Mouse (Mus musculus) spleen, adult 10 weeks (tissue): ENCODE results near the gene H2al1i. TPM values are rescaled to one million over a fixed set of nuclear protein-coding genes. Genes with fewer than 3 reads are reported as not detected.

Experiments used
- polyA plus RNA-seq: library from polyadenylated mRNA; stranded (reverse); fragments of 350-450 nt; fragmentation: Illumina TruSeq; extraction: RNeasy Lipid Tissue Mini Kit (QIAGEN cat#74804); gene quantifications from one replicate; pipeline ENCODE4 v1.2.3, GENCODE M21; 2015; ENCODE audit warnings: low replicate concordance; ENCODE audit not compliant: insufficient read depth

The H2al1i gene
- polyA plus RNA-seq = not detected

DNA sequence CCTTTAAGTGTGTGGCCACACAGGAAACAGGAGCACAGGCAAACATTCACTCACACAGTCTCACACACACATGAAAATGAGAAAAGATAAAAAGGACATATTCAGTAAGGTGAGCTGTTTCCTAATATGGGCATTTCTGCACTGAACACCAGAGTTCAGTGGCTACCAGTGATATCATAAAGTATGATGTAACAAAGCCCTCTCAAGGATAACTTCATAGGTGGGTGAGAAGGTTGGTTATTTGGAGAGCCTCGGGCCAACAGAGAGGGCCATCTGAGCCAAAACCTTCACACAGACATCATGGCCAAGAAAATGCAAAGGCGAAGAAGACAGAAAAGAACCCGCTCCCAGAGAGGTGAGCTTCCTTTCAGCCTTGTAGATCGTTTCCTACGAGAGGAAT is at the start of gene H2al1i:
Gene H2al1i (plus strand): TSS at position 301 of the 400 bp plus-strand sequence.

GRCm38 (mm10) chrX:11298957-11299356 is 25.5 kb upstream of the H2al1i start, which contains the start of gene H2al1a:
TSS of gene H2al1a (plus strand) at chrX:11299257.

DNA sequence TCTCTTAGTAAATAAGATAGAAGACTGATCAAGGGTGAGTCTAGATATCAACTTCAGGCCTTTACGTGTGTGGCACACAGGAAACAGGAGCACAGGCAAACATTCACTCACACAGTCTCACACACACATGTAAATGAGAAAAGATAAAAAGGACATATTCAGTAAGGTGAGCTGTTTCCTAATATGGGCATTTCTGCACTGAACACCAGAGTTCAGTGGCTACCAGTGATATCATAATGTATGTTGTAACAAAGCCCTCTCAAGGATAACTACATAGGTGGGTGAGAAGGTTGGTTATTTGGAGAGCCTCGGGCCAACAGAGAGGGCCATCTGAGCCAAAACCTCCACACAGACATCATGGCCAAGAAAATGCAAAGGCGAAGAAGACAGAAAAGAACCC is 22.3 kb upstream of the H2al1i start, which contains the start of gene H2al1b:
Gene H2al1b (plus strand): TSS at position 301 of the 400 bp plus-strand sequence.

DNA sequence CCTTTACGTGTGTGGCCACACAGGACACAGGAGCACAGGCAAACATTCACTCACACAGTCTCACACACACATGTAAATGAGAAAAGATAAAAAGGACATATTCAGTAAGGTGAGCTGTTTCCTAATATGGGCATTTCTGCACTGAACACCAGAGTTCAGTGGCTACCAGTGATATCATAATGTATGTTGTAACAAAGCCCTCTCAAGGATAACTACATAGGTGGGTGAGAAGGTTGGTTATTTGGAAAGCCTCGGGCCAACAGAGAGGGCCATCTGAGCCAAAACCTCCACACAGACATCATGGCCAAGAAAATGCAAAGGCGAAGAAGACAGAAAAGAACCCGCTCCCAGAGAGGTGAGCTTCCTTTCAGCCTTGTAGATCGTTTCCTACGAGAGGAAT is 19.1 kb upstream of the H2al1i start, which contains the start of gene H2al1c:
Gene H2al1c (plus strand): TSS at position 301 of the 400 bp plus-strand sequence.

DNA sequence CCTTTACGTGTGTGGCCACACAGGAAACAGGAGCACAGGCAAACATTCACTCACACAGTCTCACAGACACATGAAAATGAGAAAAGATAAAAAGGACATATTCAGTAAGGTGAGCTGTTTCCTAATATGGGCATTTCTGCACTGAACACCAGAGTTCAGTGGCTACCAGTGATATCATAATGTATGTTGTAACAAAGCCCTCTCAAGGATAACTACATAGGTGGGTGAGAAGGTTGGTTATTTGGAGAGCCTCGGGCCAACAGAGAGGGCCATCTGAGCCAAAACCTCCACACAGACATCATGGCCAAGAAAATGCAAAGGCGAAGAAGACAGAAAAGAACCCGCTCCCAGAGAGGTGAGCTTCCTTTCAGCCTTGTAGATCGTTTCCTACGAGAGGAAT is 15.9 kb upstream of the H2al1i start, which contains the start of gene H2al1d:
Gene H2al1d (plus strand): TSS at position 301 of the 400 bp plus-strand sequence.

GRCm38 (mm10) chrX:11311634-11312033 is 12.8 kb upstream of the H2al1i start, which contains the start of gene H2al1e:
TSS of gene H2al1e (plus strand) at chrX:11311934.

GRCm38 (mm10) chrX:11314858-11315257 is 9.6 kb upstream of the H2al1i start, which contains the start of gene H2al1f:
TSS of gene H2al1f (plus strand) at chrX:11315158.

DNA sequence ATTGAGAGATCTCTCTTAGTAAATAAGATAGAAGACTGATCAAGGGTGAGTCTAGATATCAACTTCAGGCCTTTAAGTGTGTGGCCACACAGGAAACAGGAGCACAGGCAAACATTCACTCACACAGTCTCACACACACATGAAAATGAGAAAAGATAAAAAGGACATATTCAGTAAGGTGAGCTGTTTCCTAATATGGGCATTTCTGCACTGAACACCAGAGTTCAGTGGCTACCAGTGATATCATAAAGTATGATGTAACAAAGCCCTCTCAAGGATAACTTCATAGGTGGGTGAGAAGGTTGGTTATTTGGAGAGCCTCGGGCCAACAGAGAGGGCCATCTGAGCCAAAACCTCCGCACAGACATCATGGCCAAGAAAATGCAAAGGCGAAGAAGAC is 6.5 kb upstream of the H2al1i start, which contains the start of gene H2al1g:
Gene H2al1g (plus strand): TSS at position 301 of the 400 bp plus-strand sequence.

DNA sequence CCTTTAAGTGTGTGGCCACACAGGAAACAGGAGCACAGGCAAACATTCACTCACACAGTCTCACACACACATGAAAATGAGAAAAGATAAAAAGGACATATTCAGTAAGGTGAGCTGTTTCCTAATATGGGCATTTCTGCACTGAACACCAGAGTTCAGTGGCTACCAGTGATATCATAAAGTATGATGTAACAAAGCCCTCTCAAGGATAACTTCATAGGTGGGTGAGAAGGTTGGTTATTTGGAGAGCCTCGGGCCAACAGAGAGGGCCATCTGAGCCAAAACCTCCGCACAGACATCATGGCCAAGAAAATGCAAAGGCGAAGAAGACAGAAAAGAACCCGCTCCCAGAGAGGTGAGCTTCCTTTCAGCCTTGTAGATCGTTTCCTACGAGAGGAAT is 3.3 kb upstream of the H2al1i start, which contains the start of gene H2al1h:
Gene H2al1h (plus strand): TSS at position 301 of the 400 bp plus-strand sequence.

GRCm38 (mm10) chrX:11327522-11327921 is 3.1 kb downstream of the H2al1i start, which contains the start of gene H2al1j:
TSS of gene H2al1j (plus strand) at chrX:11327822.

Other genes with a start within 250 kb of the H2al1i start
- gene H2al1a, start 25.4 kb upstream of the H2al1i start, polyA plus RNA-seq = not detected
- gene H2al1b, start 22.2 kb upstream of the H2al1i start, polyA plus RNA-seq = not detected
- not detected for gene H2al1c, start 19.0 kb upstream of the H2al1i start, polyA plus RNA-seq
- not detected for gene H2al1d, start 15.8 kb upstream of the H2al1i start, polyA plus RNA-seq
- gene H2al1e, start 12.7 kb upstream of the H2al1i start, polyA plus RNA-seq = not detected
- not detected for gene H2al1f, start 9.5 kb upstream of the H2al1i start, polyA plus RNA-seq
- not detected for gene H2al1g, start 6.4 kb upstream of the H2al1i start, polyA plus RNA-seq
- not detected for gene H2al1h, start 3.2 kb upstream of the H2al1i start, polyA plus RNA-seq
- gene H2al1j, start 3.2 kb downstream of the H2al1i start, polyA plus RNA-seq = not detected